Mouse (Mus musculus) kidney, adult 8-10 months (tissue): ENCODE measurements at regions not wholly inside any gene's neighbourhood (a gene's known extent, or its start where the extent isn't known, plus 50 kb on each side); places are given as distances from the start of the nearest gene placed in this dataset.

Experiments
- DNase-seq, 2 experiments: peaks; one replicate each; pipeline ENCODE4 v3.0.0; 2022

GRCm38 (mm10) chr4:97377593-97378542, 194.9 kb upstream of the Gm10192 start:
- DNase-seq, result no peak

GRCm38 (mm10) chr4:97360473-97360872, 177.5 kb upstream of the Gm10192 start:
- no peak for DNase-seq

DNA sequence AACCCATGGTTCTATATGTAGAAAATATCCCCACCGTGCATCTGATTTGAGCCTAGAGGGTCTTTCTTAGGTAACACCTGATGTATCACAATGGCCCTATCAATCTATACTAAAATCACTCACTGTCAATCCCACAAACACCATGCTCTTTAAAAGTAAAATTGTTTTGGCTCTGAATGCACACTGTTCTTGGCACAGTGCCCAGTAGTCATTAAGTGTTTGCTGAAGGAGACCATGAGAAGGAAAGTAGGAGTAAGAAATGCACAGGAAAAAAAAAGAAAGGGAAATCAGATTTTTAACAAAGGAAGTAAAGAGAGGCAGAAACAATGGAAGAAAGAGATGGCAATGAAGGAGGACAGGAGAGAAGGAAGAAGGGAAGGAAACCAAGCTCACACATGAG, 175.0 kb upstream of the Gm10192 start:
- DNase-seq, result no peak

- DNase-seq, result no peak
These were observed 163.8 kb upstream of the Gm10192 start for GRCm38 (mm10) chr4:97346799-97347198.

DNA sequence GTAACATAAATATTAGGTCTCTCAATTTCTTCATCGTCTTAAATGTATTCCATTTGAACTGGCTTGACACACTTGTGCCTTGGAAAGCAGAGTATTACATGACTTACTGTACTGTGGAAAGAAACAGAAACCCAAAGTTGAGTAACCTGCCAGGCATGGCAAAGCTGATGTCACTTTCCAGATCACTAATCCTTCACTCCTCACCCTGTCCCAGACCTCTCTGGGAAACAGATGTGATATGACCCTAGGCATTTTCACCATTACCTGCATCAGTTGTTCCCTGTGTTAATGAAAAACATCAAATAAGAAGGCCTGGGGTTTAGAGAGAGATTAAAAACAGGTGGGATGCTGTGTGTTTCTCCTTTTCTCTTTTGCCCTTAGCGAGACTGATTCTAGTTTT, 161.4 kb upstream of the Gm10192 start:
- no peak for DNase-seq

DNA sequence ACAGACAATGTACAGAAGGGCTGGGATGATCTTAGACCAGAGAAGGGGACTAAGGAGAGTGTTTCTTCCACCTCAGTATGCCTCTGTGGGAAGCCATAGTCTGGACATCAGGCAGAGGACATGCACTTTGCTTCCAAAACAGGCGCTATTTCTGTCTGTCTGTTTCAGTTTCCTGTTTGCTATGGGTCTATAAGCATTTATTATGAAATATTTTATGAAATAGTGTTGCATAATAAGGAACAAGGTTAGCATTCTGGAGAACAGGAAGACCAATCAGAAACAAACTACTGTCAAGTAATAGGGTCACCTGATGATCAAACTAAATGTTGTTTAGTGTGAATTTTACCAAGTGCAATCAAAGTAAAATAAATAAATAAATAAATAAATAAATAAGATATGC, 160.4 kb upstream of the Gm10192 start:
- no peak for DNase-seq
